Mouse (Mus musculus) c-Kit-negative CD71-positive TER-119-positive erythroid progenitor cells, embryonic 14.5 days (primary cell): ENCODE data around the gene Wsb1.
"Not testable (repeated sequence)": the region's sequence is repeated elsewhere in the genome, so short reads cannot be mapped to it uniquely, and the experiment has no call there.

Experiments
- DNase-seq: peaks from one replicate; pipeline ENCODE4 v3.0.0-alpha.2; 2013; ENCODE audit warnings: low read depth, low spot score

The Wsb1 gene

DNA sequence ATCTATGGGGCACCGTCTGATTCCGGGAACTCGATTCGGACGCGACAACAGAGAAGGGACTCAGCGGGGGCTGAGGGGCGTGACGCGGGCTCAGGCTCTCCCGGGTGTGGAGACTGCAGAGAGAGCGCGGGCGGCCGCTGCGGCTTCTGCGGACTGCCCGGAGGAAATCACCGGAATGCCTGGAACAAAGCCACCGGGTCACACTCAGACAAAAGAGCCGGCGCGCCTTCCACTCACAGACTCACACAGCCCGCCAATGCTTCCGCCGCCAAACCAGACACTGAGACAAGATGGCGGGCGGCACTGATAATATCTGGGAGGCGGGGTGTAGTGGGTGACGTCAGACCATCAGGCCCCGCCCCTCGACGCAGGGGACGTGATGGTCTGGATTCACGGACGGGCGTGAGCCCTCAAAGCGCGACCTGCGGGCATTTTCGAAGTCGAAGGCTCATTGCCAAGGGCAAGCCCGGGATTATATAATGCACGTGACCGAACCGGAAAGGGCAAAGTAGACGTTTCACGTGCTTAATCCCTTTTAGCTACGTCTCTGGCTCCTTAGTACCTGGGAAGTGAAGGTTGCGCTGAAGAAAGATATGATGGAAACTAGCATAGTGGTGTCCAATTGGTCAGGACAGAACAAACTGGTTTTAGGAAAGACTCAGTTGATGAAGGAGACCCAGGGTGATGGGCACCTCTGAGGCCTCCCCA is at the start of gene Wsb1:
Wsb1 (minus strand) TSS at position 281 of the 708 bp plus-strand sequence.
- DNase-seq, result peak; percentile 85

DNA sequence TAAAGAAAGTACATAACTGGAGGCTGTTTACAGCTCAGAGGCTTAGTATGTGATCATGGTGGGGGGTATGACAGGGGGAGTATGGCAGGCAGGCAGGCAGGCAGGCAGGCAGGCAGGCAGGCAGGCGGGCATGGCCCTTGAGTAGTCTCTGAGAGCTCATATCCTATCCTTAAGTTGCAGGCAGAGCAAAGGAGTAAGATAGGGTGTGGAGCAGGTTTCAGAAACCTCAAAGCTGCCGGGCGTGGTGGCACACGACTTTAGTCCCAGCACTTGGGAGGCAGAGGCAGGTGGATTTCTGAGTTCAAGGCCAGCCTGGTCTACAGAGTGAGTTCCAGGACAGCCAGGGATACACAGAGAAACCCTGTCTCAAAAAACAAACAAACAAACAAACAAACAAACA is 49.8 kb upstream of the Wsb1 start:
- DNase-seq, result not testable (repeated sequence)

GRCm38 (mm10) chr11:79303109-79303508 is 48.6 kb upstream of the Wsb1 start:
- DNase-seq, result no peak

- no peak for DNase-seq
Observed at GRCm38 (mm10) chr11:79299719-79300431, 45.4 kb upstream of the Wsb1 start.

- DNase-seq, result no peak
Observed at GRCm38 (mm10) chr11:79296856-79297491, 42.5 kb upstream of the Wsb1 start, which contains the start of gene Gm9964. Gene Gm9964, minus strand, starts transcription at chr11:79296906.

DNA sequence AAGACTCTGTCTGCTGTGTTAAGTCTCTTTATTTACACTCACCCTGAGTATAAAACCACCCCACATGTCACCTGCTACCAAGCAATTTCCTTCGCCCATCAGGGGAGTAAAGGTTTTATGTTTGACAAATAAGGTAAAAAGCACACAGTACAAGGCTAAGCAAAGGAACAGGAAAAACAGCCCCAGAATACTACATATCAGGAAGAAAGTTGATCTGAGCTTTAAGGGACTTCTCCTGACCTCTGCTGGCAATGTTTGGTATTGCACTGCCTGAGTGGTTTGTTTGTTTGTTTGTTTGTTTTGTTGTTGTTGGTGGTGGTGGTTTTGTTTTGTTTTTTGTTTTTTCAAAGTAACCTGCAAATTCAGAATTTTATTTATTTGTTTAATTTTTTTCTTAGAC is 41.7 kb upstream of the Wsb1 start:
- DNase-seq, result peak; percentile 43

DNA sequence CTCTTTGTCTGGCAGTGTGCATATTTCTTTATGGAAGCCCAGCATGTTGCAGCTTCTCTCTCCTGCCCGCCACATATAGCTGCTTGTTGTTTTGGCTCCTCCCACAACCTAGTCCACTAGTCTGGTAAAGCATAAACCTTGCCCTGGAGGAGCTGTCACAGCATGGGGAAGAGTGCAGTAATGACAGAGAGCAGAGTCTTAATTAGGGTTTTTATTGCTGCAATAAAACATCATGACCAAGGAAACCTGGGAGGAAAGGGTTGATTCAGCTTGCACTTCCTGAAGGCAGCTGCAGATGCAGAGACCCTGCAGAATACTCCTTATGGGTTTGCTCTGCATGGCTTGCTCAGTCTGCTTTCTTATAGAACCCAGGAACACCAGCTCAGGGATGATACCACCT is 39.5 kb upstream of the Wsb1 start:
- no peak for DNase-seq

DNA sequence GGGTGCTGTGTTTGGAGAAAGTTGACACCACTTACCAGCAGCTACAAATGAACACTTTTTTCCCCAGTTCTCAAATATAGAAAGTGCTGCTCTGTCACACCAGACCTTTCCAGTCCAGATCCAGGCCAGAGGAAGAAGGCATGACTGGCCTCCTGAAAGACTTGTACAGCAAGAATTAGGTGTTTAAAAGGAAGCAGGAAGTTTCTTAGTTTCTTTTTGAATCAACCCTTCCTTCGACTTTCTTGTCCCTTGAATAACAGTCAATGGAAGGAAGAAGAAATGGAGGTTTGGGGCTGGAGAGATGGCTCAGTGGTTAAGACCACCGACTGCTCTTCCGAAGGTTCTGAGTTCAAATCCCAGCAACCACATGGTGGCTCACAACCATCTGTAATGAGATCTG is 38.6 kb upstream of the Wsb1 start:
- no peak for DNase-seq

GRCm38 (mm10) chr11:79292130-79292529 is 37.7 kb upstream of the Wsb1 start:
- DNase-seq, result no peak

DNA sequence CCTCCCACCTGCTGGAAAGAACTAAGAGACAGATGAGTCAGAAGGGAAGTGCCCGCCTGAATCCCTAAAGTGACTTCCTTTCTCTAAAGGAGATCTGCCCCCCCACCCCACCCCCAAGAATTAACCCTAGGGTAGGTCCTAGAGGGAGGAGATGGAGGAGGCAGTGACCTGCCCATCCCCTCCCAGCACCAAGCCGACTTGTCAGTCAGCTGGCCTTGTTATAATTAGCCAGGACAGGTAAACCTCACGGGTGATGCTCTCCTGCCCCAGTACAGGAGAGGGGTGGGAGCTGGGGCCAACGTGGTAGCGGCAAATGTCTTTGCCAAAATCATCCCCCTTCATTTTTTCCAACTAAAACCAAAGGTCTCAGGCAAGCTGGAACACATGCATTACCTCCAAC is 37.2 kb upstream of the Wsb1 start:
- DNase-seq, result no peak

- DNase-seq, result no peak
Observed at GRCm38 (mm10) chr11:79290473-79290872, 36.0 kb upstream of the Wsb1 start.

- no peak for DNase-seq
Observed at GRCm38 (mm10) chr11:79288913-79289640, 34.6 kb upstream of the Wsb1 start.

DNA sequence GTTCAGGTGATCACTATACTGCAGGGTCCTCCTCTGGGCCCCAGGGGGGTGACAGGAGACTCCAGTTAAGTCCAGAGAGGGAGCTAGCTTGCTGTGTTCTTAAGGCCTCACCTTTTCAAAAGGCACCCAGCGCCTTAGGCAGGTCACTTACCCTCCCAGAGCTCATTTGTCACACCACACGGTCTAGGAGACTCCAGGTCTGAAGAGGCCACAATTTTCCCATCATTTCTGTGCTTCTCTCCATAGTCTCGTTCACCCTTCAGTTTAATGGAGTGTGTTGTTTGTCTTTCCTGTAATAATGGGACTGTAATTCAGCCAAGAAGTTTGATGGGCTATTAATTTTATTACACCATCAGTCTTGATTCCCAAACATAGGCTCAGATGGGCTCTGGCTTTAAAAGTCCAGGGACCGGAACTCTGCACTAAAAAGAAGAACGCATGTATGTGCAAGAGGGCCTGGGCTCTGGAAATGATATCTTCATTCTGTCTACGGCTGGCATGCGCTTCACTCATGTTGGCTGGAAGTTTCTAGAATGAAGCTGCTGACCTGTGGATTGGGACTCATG is 33.9 kb upstream of the Wsb1 start:
- DNase-seq, result no peak

DNA sequence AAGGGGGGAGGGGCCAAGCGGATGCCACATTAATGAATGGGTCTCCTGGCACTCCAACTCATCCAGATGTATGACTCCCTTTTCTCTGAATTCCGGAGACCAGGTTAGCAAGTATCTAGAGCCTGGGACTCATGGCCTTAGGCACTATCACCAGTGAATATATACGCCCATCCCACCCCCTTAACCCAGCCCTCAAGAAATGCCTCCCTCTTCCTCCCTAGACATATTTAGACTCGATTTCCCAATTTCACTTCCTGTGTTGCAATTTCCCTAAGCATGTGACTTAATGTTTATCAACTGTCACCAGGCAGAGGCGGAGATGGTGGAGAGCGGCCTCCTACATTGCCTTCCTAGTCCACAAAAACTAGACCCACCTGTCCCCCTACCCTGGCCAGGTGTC is 33.0 kb upstream of the Wsb1 start:
- DNase-seq, result no peak

DNA sequence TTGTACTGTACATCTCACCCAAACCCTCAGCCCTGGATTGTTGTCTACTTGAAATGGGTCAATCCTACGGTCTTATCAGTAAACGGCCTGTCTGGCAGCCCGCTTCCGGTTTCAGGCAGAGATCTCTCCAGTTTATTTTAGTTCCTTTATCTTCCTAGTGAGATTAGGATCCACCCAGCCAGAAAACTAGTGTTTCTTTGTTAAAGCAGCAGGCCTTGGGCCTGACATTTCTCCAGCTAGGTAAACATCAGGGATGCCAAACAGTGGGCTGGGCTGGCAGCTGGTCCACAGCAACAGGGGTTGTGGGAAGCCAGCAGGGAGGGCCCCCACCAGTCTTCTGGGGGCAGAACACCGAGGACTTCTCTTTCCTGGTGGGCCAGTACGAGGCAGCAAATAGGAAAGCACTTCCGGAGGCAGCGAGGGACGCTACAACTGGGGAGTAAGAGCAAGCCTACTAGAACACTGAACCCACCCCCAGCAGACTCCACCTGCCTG is 31.9 kb upstream of the Wsb1 start:
- no peak for DNase-seq

- no peak for DNase-seq
Observed at GRCm38 (mm10) chr11:79283350-79284030, 29.0 kb upstream of the Wsb1 start.

GRCm38 (mm10) chr11:79281396-79281795 is 26.9 kb upstream of the Wsb1 start:
- DNase-seq, result no peak

DNA sequence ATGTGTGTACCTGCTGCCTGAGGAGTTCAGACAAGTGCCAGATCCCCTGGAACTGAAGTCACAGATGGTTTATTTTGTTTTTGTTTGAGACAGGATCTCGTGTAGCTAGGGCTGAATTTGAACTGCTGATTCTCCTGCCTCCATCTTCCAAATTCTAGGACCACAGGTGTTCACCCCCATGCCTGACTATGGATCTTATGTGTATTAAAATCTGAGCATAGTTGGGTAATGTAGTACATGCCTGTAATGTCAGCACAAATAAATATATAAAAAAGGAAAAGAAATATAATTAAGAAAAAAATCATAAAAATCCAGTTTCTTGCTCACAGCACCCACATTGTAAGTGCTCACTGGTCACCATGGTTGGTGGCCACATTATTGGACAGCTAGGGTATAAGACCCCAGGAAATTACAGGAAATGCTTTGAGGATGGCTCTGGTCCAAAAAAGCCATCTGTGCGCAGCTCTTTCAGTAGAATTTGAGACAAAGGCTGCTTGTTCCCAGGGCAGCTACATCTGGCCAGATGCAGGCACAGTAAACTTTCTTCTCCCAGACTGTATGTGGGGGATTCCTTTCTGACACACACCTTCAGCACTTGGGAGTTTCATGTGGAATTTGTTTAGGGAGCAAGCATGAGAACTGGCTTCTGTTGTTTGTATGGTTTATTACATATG is 25.4 kb upstream of the Wsb1 start:
- DNase-seq, result no peak

GRCm38 (mm10) chr11:79273757-79274156 is 19.3 kb upstream of the Wsb1 start:
- no peak for DNase-seq

DNA sequence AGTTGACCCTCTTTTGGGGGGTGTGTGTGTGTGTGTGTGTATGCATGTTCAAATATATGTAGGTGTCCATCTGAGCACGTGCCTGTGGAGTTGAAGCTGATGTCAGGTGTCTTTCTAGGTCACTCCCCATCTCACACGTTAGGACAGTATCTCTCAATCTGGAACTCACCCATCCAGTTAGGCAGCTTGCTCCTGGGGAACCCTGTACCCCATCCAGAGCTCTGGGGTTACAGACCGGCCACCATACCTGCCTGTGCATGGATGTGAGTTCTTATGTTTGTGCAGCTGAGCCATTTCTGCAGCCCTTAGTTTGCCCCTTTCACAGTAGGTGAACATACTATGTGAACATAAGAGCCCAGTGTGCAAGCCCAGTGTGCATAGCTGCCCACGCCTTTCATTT is 18.6 kb upstream of the Wsb1 start:
- no peak for DNase-seq
